Mouse (Mus musculus): ENCODE data around the gene Prkd2. TPM values are rescaled to one million over a fixed set of nuclear protein-coding genes. Genes with fewer than 3 reads are reported as not detected.

The Prkd2 gene
- total and polyA plus RNA-seq, 3 experiments = 9.8 to 39.0 (median 18.0) TPM

DNA sequence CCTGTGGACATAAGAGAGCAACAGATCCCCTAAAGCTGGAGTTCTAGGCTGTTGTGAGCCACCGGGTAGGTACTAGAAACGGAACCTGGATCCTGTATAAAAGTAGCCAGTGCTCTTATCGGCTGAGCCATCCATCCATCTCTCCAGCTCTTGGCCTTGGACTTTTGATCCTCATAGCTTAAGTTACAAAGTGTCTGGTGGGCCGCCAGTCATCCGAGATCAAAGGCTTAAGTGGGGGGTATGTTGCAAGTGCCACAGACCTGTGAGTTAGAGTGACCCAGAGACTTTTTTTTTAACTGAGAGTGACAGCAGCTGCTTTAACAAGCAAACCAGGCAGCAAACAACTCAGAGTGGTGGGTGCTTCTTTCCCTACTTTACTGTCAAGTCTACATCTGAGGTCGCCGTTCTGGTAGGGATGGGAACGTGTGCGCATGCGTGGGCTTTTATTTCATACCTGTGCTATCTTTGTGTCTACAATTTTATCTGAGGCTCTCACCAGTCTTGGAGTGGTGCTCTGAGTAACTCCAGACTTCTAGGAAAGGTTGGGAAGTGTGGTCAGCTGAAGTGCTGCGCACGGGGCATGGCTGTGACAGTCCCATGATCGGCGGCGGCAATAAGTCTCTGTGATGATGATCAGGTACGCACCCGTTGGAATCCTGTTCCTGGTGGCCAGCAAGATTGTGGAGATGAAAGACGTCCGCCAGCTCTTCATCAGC is 49.5 kb upstream of the Prkd2 start:
- TF ChIP-seq IRF4 (IDR thresholded peaks at IDR 0.05; ENCODE audit: low read depth, low read length) (no peak), UBTF (IDR thresholded peaks at IDR 0.05; ENCODE audit: low read depth, low read length) (no peak), NRF1 (IDR thresholded peaks at IDR 0.05; ENCODE audit: low read depth, low read length) (no peak), ZMIZ1 (IDR thresholded peaks at IDR 0.05; ENCODE audit: low read depth, low read length) (no peak), SIN3A (IDR thresholded peaks at IDR 0.05; ENCODE audit: low read length) (no peak), USF1 (IDR thresholded peaks at IDR 0.05; ENCODE audit: low read depth, low read length) (no peak), ZKSCAN1 (IDR thresholded peaks at IDR 0.05; ENCODE audit: borderline replicate concordance, low read depth, low read length) (no peak), TBP (conservative IDR thresholded peaks at IDR 0.05; ENCODE audit: low read depth, low read length) (no peak), PAX5 (IDR thresholded peaks at IDR 0.05; ENCODE audit: low read length) (no peak), RAD21 (IDR thresholded peaks at IDR 0.05; ENCODE audit: low read depth, low read length) (no peak), USF2 (conservative IDR thresholded peaks at IDR 0.05; ENCODE audit: low read depth, low read length) (no peak), GABPA (IDR thresholded peaks at IDR 0.05; ENCODE audit: insufficient replicate concordance, low read depth, low read length) (no peak), KAT2A (IDR thresholded peaks at IDR 0.05; ENCODE audit: insufficient replicate concordance, low read length) (no peak), ELF1 (IDR thresholded peaks at IDR 0.05; ENCODE audit: low read depth, low read length) (no peak), MAX (IDR thresholded peaks at IDR 0.05; ENCODE audit: low read length) (no peak), ETS1 (conservative IDR thresholded peaks at IDR 0.05; ENCODE audit: low read depth, low read length) (no peak), POLR2A (IDR thresholded peaks at IDR 0.05; ENCODE audit: low read depth, low read length) (no peak), POLR2AphosphoS2 (IDR thresholded peaks at IDR 0.05; ENCODE audit: low read depth, low read length) (no peak), CHD1 (IDR thresholded peaks at IDR 0.05; ENCODE audit: low read depth, low read length) (no peak)
- Histone ChIP-seq H3K9me3 (replicated peaks; ENCODE audit: low read length) (no peaks in the 10 kb centered on the region), H3K4me2 (ENCODE audit: insufficient read depth, low read depth, poor library complexity, severe bottlenecking) (no peak overlapping the region), H3K9ac (ENCODE audit: insufficient read depth, low read depth) (no peak overlapping the region), H3K27me3 (replicated peaks) (no peaks in the 10 kb centered on the region), H3K4me3 (replicated peaks in 1 of 3; ENCODE audit: low read depth in 2 of 3, low read length in 2 of 3, poor library complexity in 1 of 3) (no peak overlapping the region), H3K4me1 (ENCODE audit: control insufficient read depth in 1 of 2, insufficient read depth in 2 of 2) (peaks cover 0 to 53% of the 10 kb centered on the region in 2 experiments; a peak in 2 of 4 replicates), H3K36me3 (replicated peaks in 1 of 2; ENCODE audit: control insufficient read depth in 1 of 2, insufficient read depth in 1 of 2, low read length in 1 of 2) (peaks cover 74 to 92% of the 10 kb centered on the region in 2 experiments), H3K27ac (ENCODE audit: insufficient read depth, low read depth) (no peak overlapping the region), H3K79me2 (replicated peaks; ENCODE audit: control insufficient read depth, extremely low read depth, insufficient read depth, poor library complexity, severe bottlenecking) (no peaks in the 10 kb centered on the region; the same call in 1 of the 2 replicates)
- in situ Hi-C loops (cut with MboI; ENCODE audit: low pct_ligation_motif_present, low pct_unique_long_range_greater_than_20kb, low sequenced_read_pairs) (loop anchor here (25.0 kb wide), 1 partner anchor 856 kb away; the partner anchor contains the start of gene Nop53), dilution Hi-C loops (cut with MboI; ENCODE audit: extremely low pct_ligation_motif_present, extremely low pct_unique_long_range_greater_than_20kb, low sequenced_read_pairs) (no loop called here)
- DNase-seq (ENCODE audit: extremely low read depth) = no peak

GRCm38 (mm10) chr7:16794886-16795285 is 47.8 kb upstream of the Prkd2 start:
- H3K27ac ChIP-seq (ENCODE audit: insufficient read depth, low read depth) = no peak overlapping the region
- dilution Hi-C loops (cut with MboI; ENCODE audit: extremely low pct_ligation_motif_present, extremely low pct_unique_long_range_greater_than_20kb, low sequenced_read_pairs) = no loop called here
- no peak overlapping the region for H3K4me3 ChIP-seq (replicated peaks in 1 of 3; ENCODE audit: low read depth in 2 of 3, low read length in 2 of 3, poor library complexity in 1 of 3)
- peaks cover 0 to 36% of the 10 kb centered on the region in 2 experiments; a peak in 2 of 4 replicates for H3K4me1 ChIP-seq (ENCODE audit: control insufficient read depth in 1 of 2, insufficient read depth in 2 of 2)
- peaks cover 75 to 91% of the 10 kb centered on the region in 2 experiments for H3K36me3 ChIP-seq (replicated peaks in 1 of 2; ENCODE audit: control insufficient read depth in 1 of 2, insufficient read depth in 1 of 2, low read length in 1 of 2)
- H3K4me2 ChIP-seq (ENCODE audit: insufficient read depth, low read depth, poor library complexity, severe bottlenecking) = no peak overlapping the region
- DNase-seq (ENCODE audit: extremely low read depth) = no peak
- H3K27me3 ChIP-seq (replicated peaks) = no peaks in the 10 kb centered on the region
- H3K79me2 ChIP-seq (replicated peaks; ENCODE audit: control insufficient read depth, extremely low read depth, insufficient read depth, poor library complexity, severe bottlenecking) = no peaks in the 10 kb centered on the region
- TF ChIP-seq NRF1 (IDR thresholded peaks at IDR 0.05; ENCODE audit: low read depth, low read length) = no peak
- no peak for TF ChIP-seq ZNF384 (IDR thresholded peaks at IDR 0.05; ENCODE audit: low read depth, low read length)
- no peak for TF ChIP-seq PAX5 (IDR thresholded peaks at IDR 0.05; ENCODE audit: low read length)
- TF ChIP-seq BHLHE40 (IDR thresholded peaks at IDR 0.05; ENCODE audit: low read depth, low read length) = no peak
- no peak for TF ChIP-seq GABPA (IDR thresholded peaks at IDR 0.05; ENCODE audit: insufficient replicate concordance, low read depth, low read length)
- TF ChIP-seq JUND (conservative IDR thresholded peaks at IDR 0.05; ENCODE audit: low read depth, low read length) = no peak
- TF ChIP-seq MAX (IDR thresholded peaks at IDR 0.05; ENCODE audit: low read length) = no peak
- TF ChIP-seq JUN (IDR thresholded peaks at IDR 0.05; ENCODE audit: insufficient read depth, low read depth, low read length) = no peak
- no peaks in the 10 kb centered on the region for H3K9me3 ChIP-seq (replicated peaks; ENCODE audit: low read length)
- no peak overlapping the region for H3K9ac ChIP-seq (ENCODE audit: insufficient read depth, low read depth)
- in situ Hi-C loops (cut with MboI; ENCODE audit: low pct_ligation_motif_present, low pct_unique_long_range_greater_than_20kb, low sequenced_read_pairs) = loop anchor here (25.0 kb wide), 1 partner anchor 858 kb away; the partner anchor contains the start of gene Nop53
